Mouse (Mus musculus): Measurements from ENCODE around the gene Wdr5b.

- TF ChIP-seq HCFC1 (IDR thresholded peaks at IDR 0.05; ENCODE audit: low read depth, low read length) (no peak), POLR2A (IDR thresholded peaks at IDR 0.05; ENCODE audit: low read depth, low read length) (no peak), SMC3 (IDR thresholded peaks at IDR 0.05; ENCODE audit: low read depth, low read length) (no peak), UBTF (IDR thresholded peaks at IDR 0.05; ENCODE audit: low read depth, low read length) (no peak), MAX (IDR thresholded peaks at IDR 0.05; ENCODE audit: low read length) (no peak), MAFK (IDR thresholded peaks at IDR 0.05; ENCODE audit: insufficient replicate concordance, low read length) (no peak), KAT2A (IDR thresholded peaks at IDR 0.05; ENCODE audit: insufficient replicate concordance, low read length) (no peak), ELF1 (IDR thresholded peaks at IDR 0.05; ENCODE audit: low read depth, low read length) (no peak), EP300 (IDR thresholded peaks at IDR 0.05; ENCODE audit: low read length) (no peak), CTCF (conservative IDR thresholded peaks at IDR 0.05 in 1 of 2, IDR thresholded peaks at IDR 0.05 in 1 of 2; ENCODE audit: low read depth in 2 of 2, low read length in 2 of 2) (peak in 1 of 2 experiments; percentile 19; a peak in 2 of 4 replicates), ZMIZ1 (IDR thresholded peaks at IDR 0.05; ENCODE audit: low read depth, low read length) (no peak), ETS1 (conservative IDR thresholded peaks at IDR 0.05; ENCODE audit: low read depth, low read length) (no peak), USF1 (IDR thresholded peaks at IDR 0.05; ENCODE audit: low read depth, low read length) (no peak), MYC (IDR thresholded peaks at IDR 0.05; ENCODE audit: low read depth, low read length) (no peak)
Observed at GRCm38 (mm10) chr16:36047538-36047937, 6.5 kb downstream of the Wdr5b start.

All from CH12.LX (cell line).